Mouse (Mus musculus): Measurements from ENCODE around the gene Smarca2. TPM values are rescaled to one million over a fixed set of nuclear protein-coding genes. Genes with fewer than 3 reads are reported as not detected.

The Smarca2 gene
- polyA plus RNA-seq, 1 experiment, result 2.1 TPM

- TF ChIP-seq USF1 (IDR thresholded peaks at IDR 0.05; ENCODE audit: low read depth), result no peak
- Histone ChIP-seq H3K36me3 (ENCODE audit: control insufficient read depth, insufficient read depth) (no peaks in the 10 kb centered on the region), H3K79me3 (ENCODE audit: low read depth) (no peaks in the 10 kb centered on the region), H3K27me3 (ENCODE audit: control insufficient read depth, insufficient read depth, insufficient read length) (peaks cover 29% of the 10 kb centered on the region), H3K79me2 (ENCODE audit: control insufficient read depth, insufficient read depth) (no peaks in the 10 kb centered on the region), H3K4me3 (ENCODE audit: insufficient read depth, poor library complexity, severe bottlenecking) (peak overlapping the region; percentile 31), H3ac (ENCODE audit: control insufficient read depth, insufficient read length, low read depth) (peak overlapping the region; percentile 36)
Observed at GRCm38 (mm10) chr19:26603906-26604754, 720 bp upstream of the Smarca2 start.

GRCm38 (mm10) chr19:26605438-26606320 is 829 bp downstream of the Smarca2 start:
- no peaks in the 10 kb centered on the region for H3K79me2 ChIP-seq (ENCODE audit: control insufficient read depth, insufficient read depth)
- H3K36me3 ChIP-seq (ENCODE audit: control insufficient read depth, insufficient read depth), result no peaks in the 10 kb centered on the region
- H3K27me3 ChIP-seq (ENCODE audit: control insufficient read depth, insufficient read depth, insufficient read length), result peaks cover 29% of the 10 kb centered on the region
- H3K4me3 ChIP-seq (ENCODE audit: insufficient read depth, poor library complexity, severe bottlenecking), result peak overlapping the region; percentile 21
- no peak for TF ChIP-seq CEBPB (IDR thresholded peaks at IDR 0.05; ENCODE audit: low read depth)
- TF ChIP-seq MYOD1 (IDR thresholded peaks at IDR 0.05; ENCODE audit: control insufficient read depth, insufficient read length, low read depth), result no peak
- TF ChIP-seq MAX (IDR thresholded peaks at IDR 0.05), result no peak
- TF ChIP-seq MYOG (IDR thresholded peaks at IDR 0.05; ENCODE audit: control insufficient read depth, extremely low read depth, insufficient read length), result no peak
- no peak for TF ChIP-seq USF1 (IDR thresholded peaks at IDR 0.05; ENCODE audit: low read depth)
- no peak for TF ChIP-seq FOSL1 (IDR thresholded peaks at IDR 0.05; ENCODE audit: insufficient read depth, low read length, poor library complexity, severe bottlenecking)
- H3K79me3 ChIP-seq (ENCODE audit: low read depth), result no peaks in the 10 kb centered on the region
- H3ac ChIP-seq (ENCODE audit: control insufficient read depth, insufficient read length, low read depth), result no peak overlapping the region

- H3K36me3 ChIP-seq (ENCODE audit: control insufficient read depth, insufficient read depth), result no peaks in the 10 kb centered on the region
- H3K4me3 ChIP-seq (ENCODE audit: insufficient read depth, poor library complexity, severe bottlenecking), result peak overlapping the region; percentile 11
- TF ChIP-seq MYOD1 (IDR thresholded peaks at IDR 0.05; ENCODE audit: control insufficient read depth, insufficient read length, low read depth) (no peak), MYOG (IDR thresholded peaks at IDR 0.05; ENCODE audit: control insufficient read depth, extremely low read depth, insufficient read length) (no peak), CEBPB (IDR thresholded peaks at IDR 0.05; ENCODE audit: low read depth) (no peak), FOSL1 (IDR thresholded peaks at IDR 0.05; ENCODE audit: insufficient read depth, low read length, poor library complexity, severe bottlenecking) (no peak), MAX (IDR thresholded peaks at IDR 0.05) (no peak)
Observed at GRCm38 (mm10) chr19:26606321-26607155, 1.7 kb downstream of the Smarca2 start.

GRCm38 (mm10) chr19:26607156-26607536 is 2.3 kb downstream of the Smarca2 start:
- Histone ChIP-seq H3K4me3 (ENCODE audit: insufficient read depth, poor library complexity, severe bottlenecking) (no peak overlapping the region), H3K27me3 (ENCODE audit: control insufficient read depth, insufficient read depth, insufficient read length) (peaks cover 29% of the 10 kb centered on the region), H3K79me2 (ENCODE audit: control insufficient read depth, insufficient read depth) (no peaks in the 10 kb centered on the region), H3K79me3 (ENCODE audit: low read depth) (no peaks in the 10 kb centered on the region), H3ac (ENCODE audit: control insufficient read depth, insufficient read length, low read depth) (no peak overlapping the region), H3K36me3 (ENCODE audit: control insufficient read depth, insufficient read depth) (no peaks in the 10 kb centered on the region)
- TF ChIP-seq MYOG (IDR thresholded peaks at IDR 0.05; ENCODE audit: control insufficient read depth, extremely low read depth, insufficient read length), result no peak

More at GRCm38 (mm10) chr19:26606321-26607155, 1.7 kb downstream of the Smarca2 start:
- peaks cover 29% of the 10 kb centered on the region for H3K27me3 ChIP-seq (ENCODE audit: control insufficient read depth, insufficient read depth, insufficient read length)
- H3K79me2 ChIP-seq (ENCODE audit: control insufficient read depth, insufficient read depth), result no peaks in the 10 kb centered on the region
- H3K79me3 ChIP-seq (ENCODE audit: low read depth), result no peaks in the 10 kb centered on the region
- H3ac ChIP-seq (ENCODE audit: control insufficient read depth, insufficient read length, low read depth), result no peak overlapping the region

GRCm38 (mm10) chr19:26607551-26608433 is 2.9 kb downstream of the Smarca2 start:
- Histone ChIP-seq H3K4me3 (ENCODE audit: insufficient read depth, poor library complexity, severe bottlenecking) (no peak overlapping the region), H3K79me3 (ENCODE audit: low read depth) (no peaks in the 10 kb centered on the region), H3ac (ENCODE audit: control insufficient read depth, insufficient read length, low read depth) (no peak overlapping the region), H3K27me3 (ENCODE audit: control insufficient read depth, insufficient read depth, insufficient read length) (peaks cover 29% of the 10 kb centered on the region), H3K36me3 (ENCODE audit: control insufficient read depth, insufficient read depth) (no peaks in the 10 kb centered on the region), H3K79me2 (ENCODE audit: control insufficient read depth, insufficient read depth) (no peaks in the 10 kb centered on the region)
- TF ChIP-seq CEBPB (IDR thresholded peaks at IDR 0.05; ENCODE audit: low read depth) (no peak), MYOG (IDR thresholded peaks at IDR 0.05; ENCODE audit: control insufficient read depth, extremely low read depth, insufficient read length) (no peak), MYOD1 (IDR thresholded peaks at IDR 0.05; ENCODE audit: control insufficient read depth, insufficient read length, low read depth) (no peak), CTCF (IDR thresholded peaks at IDR 0.05; ENCODE audit: control insufficient read depth, insufficient read depth, insufficient read length) (no peak), FOSL1 (IDR thresholded peaks at IDR 0.05; ENCODE audit: insufficient read depth, low read length, poor library complexity, severe bottlenecking) (no peak), USF1 (IDR thresholded peaks at IDR 0.05; ENCODE audit: low read depth) (no peak), MAX (IDR thresholded peaks at IDR 0.05) (no peak)
